Mouse (Mus musculus) heart, adult 8-10 months (tissue): Measurements from ENCODE around the gene Colgalt2. TPM values are rescaled to one million over a fixed set of nuclear protein-coding genes. Genes with fewer than 3 reads are reported as not detected.

Source experiments
- DNase-seq: peaks from one replicate; pipeline ENCODE4 v3.0.0; 2022; ENCODE audit warnings: low spot score
- total RNA-seq, 4 experiments: library from RNA; stranded (reverse); gene quantifications; 2 replicates each; pipeline ENCODE4 v1.2.4; 2022

Colgalt2 gene
- total RNA-seq, 4 experiments from 2014 or later = 2.6 to 3.2 (median 2.7) TPM

GRCm38 (mm10) chr1:152476126-152476525 lies 76.5 kb downstream of the Colgalt2 start:
- peak; percentile 71 for DNase-seq

GRCm38 (mm10) chr1:152490842-152491241 lies 91.2 kb downstream of the Colgalt2 start:
- DNase-seq = no peak

GRCm38 (mm10) chr1:152492258-152492657 lies 92.6 kb downstream of the Colgalt2 start:
- DNase-seq = no peak

GRCm38 (mm10) chr1:152496831-152497230 lies 97.2 kb downstream of the Colgalt2 start:
- DNase-seq = peak; percentile 60

GRCm38 (mm10) chr1:152497581-152497980 lies 98.0 kb downstream of the Colgalt2 start:
- peak; percentile 58 for DNase-seq

- DNase-seq = peak; percentile 61
These were observed 100.2 kb downstream of the Colgalt2 start for GRCm38 (mm10) chr1:152499802-152500201.

- no peak for DNase-seq
These were observed 106.5 kb downstream of the Colgalt2 start for GRCm38 (mm10) chr1:152506175-152506574.

- no peak for DNase-seq
These were observed 107.1 kb downstream of the Colgalt2 start for GRCm38 (mm10) chr1:152506726-152507125.

- DNase-seq = no peak
These were observed 109.0 kb downstream of the Colgalt2 start for GRCm38 (mm10) chr1:152508481-152509220.

GRCm38 (mm10) chr1:152511237-152511636 lies 111.6 kb downstream of the Colgalt2 start:
- peak; percentile 61 for DNase-seq

GRCm38 (mm10) chr1:152514256-152514655 lies 114.6 kb downstream of the Colgalt2 start:
- DNase-seq = no peak

GRCm38 (mm10) chr1:152517057-152517570 lies 117.5 kb downstream of the Colgalt2 start:
- DNase-seq = no peak

GRCm38 (mm10) chr1:152518971-152519370 lies 119.3 kb downstream of the Colgalt2 start:
- no peak for DNase-seq

GRCm38 (mm10) chr1:152520798-152521575 lies 121.4 kb downstream of the Colgalt2 start:
- DNase-seq = peak; percentile 56

GRCm38 (mm10) chr1:152522226-152522625 lies 122.6 kb downstream of the Colgalt2 start:
- no peak for DNase-seq

GRCm38 (mm10) chr1:152523292-152523691 lies 123.7 kb downstream of the Colgalt2 start:
- DNase-seq = no peak

- no peak for DNase-seq
These were observed 124.7 kb downstream of the Colgalt2 start for GRCm38 (mm10) chr1:152524098-152524892.

GRCm38 (mm10) chr1:152524987-152525648 lies 125.5 kb downstream of the Colgalt2 start:
- peak; percentile 87 for DNase-seq

GRCm38 (mm10) chr1:152526154-152526553 lies 126.5 kb downstream of the Colgalt2 start:
- DNase-seq = peak; percentile 62

- DNase-seq = no peak
These were observed 128.6 kb downstream of the Colgalt2 start for GRCm38 (mm10) chr1:152528214-152528613.

- DNase-seq = peak; percentile 37
These were observed 129.1 kb downstream of the Colgalt2 start for GRCm38 (mm10) chr1:152528778-152529177.
